Comparison of ENCODE assay signal across 8 mouse cellular contexts in genomic region chr13:37992638-37993371, GRCm38 (mm10). TPM values are rescaled to one million over a fixed set of nuclear protein-coding genes. Genes with fewer than 3 reads are reported as not detected.
A peak's percentile ranks its signal among the peaks of the same experiment; 100 is the strongest.
DNase-seq lines count a peak whose midpoint lies in the region; ATAC-seq and TF ChIP-seq lines count a peak whose summit lies in the region.

No protein-coding gene starts in this region.

- no peak for TF ChIP-seq POLR2A in testis, adult 2 months (IDR thresholded peaks at IDR 0.05; ENCODE audit: control insufficient read depth, low read depth, low read length)
- no peak for TF ChIP-seq POLR2A in thymus, adult 2 months (IDR thresholded peaks at IDR 0.05; ENCODE audit: control insufficient read depth, extremely low read depth, insufficient read depth, low read length, poor library complexity)

- peaks cover 4% of the 10 kb centered on the region; the same call in 1 of the 2 replicates for H3K4me1 ChIP-seq in testis, adult 2 months (ENCODE audit: control insufficient read depth, insufficient read depth, low read length)
- no peaks in the 10 kb centered on the region for H3K4me1 ChIP-seq in intestine, embryonic 15.5 days (replicated peaks)
- peaks cover 14% of the 10 kb centered on the region; the same call in 1 of the 2 replicates for H3K4me1 ChIP-seq in midbrain, embryonic 12.5 days
- peaks cover 3% of the 10 kb centered on the region for H3K4me1 ChIP-seq in thymus, adult 2 months (replicated peaks; ENCODE audit: control insufficient read depth, insufficient read depth, low read length)

- H3K27me3 ChIP-seq in testis, adult 2 months (ENCODE audit: control insufficient read depth, insufficient read depth, low read length) = no peaks in the 10 kb centered on the region
- no peaks in the 10 kb centered on the region for H3K27me3 ChIP-seq in intestine, embryonic 15.5 days (replicated peaks)
- H3K27me3 ChIP-seq in midbrain, embryonic 12.5 days = no peaks in the 10 kb centered on the region
- H3K27me3 ChIP-seq in thymus, adult 2 months (ENCODE audit: control insufficient read depth, insufficient read depth, low read length) = no peaks in the 10 kb centered on the region

- TF ChIP-seq CTCF in testis, adult 2 months (IDR thresholded peaks at IDR 0.05; ENCODE audit: control insufficient read depth, insufficient read depth, insufficient replicate concordance, low read depth, low read length) = no peak
- TF ChIP-seq CTCF in thymus, adult 2 months (IDR thresholded peaks at IDR 0.05; ENCODE audit: borderline replicate concordance, control insufficient read depth, extremely low read depth, insufficient read depth, low read length, poor library complexity) = no peak

- no peak for ATAC-seq in intestine, embryonic 15.5 days
- no peak for ATAC-seq in midbrain, embryonic 12.5 days (ENCODE audit: low FRiP score, low read depth)

- H3K4me2 ChIP-seq in intestine, embryonic 15.5 days (replicated peaks) = peak overlapping the region; percentile 72
- peak overlapping the region; percentile 65 for H3K4me2 ChIP-seq in midbrain, embryonic 12.5 days (replicated peaks)

- peak; percentile 18 to 64 for DNase-seq in adrenal gland, adult (ENCODE audit: inconsistent age in 2 of 2, low spot score in 1 of 2)
- no peak for DNase-seq in adrenal gland, postnatal 25 days
- no peak for DNase-seq in testis, postnatal 14 days (ENCODE audit: low spot score)
- DNase-seq in yolk sac, embryonic 10.5 days (ENCODE audit: low spot score) = no peak
- DNase-seq in thymus, adult 2 months = no peak

- H3K27ac ChIP-seq in testis, adult 2 months (ENCODE audit: control insufficient read depth, insufficient read depth, low read depth, low read length) = no peak overlapping the region
- H3K27ac ChIP-seq in intestine, embryonic 15.5 days = peak overlapping the region; percentile 97; the same call in 1 of the 2 replicates
- no peak overlapping the region for H3K27ac ChIP-seq in midbrain, embryonic 12.5 days (replicated peaks)
- H3K27ac ChIP-seq in thymus, adult 2 months (ENCODE audit: control insufficient read depth, insufficient read depth, low read length) = no peak overlapping the region

- H3K36me3 ChIP-seq in testis, adult 2 months (ENCODE audit: control insufficient read depth, insufficient read depth, low read length) = peaks cover 2% of the 10 kb centered on the region
- H3K36me3 ChIP-seq in intestine, embryonic 15.5 days = 0 out of 2 replicates have a peak, but pooled peaks cover 12% of the 10 kb centered on the region
- H3K36me3 ChIP-seq in midbrain, embryonic 12.5 days = peaks cover 37% of the 10 kb centered on the region
- peaks cover 20% of the 10 kb centered on the region for H3K36me3 ChIP-seq in thymus, adult 2 months (ENCODE audit: control insufficient read depth, insufficient read depth, low read length)

- peak overlapping the region; percentile 88 for H3K4me3 ChIP-seq in testis, adult 2 months (ENCODE audit: control insufficient read depth, low read depth, low read length)
- peak overlapping the region; percentile 100 for H3K4me3 ChIP-seq in intestine, embryonic 15.5 days (replicated peaks)
- H3K4me3 ChIP-seq in midbrain, embryonic 12.5 days = peak overlapping the region; percentile 84
- no peak overlapping the region for H3K4me3 ChIP-seq in thymus, adult 2 months (ENCODE audit: control insufficient read depth, insufficient read depth, low read length)

- WGBS in intestine, embryonic 15.5 days = 11% methylated on average over 10 of the region's 10 CpGs
- WGBS in midbrain, embryonic 12.5 days = 20% methylated on average over 10 of the region's 10 CpGs
- 12% methylated on average over 10 of the region's 10 CpGs for WGBS in thymus, adult 2 months

- H3K9ac ChIP-seq in intestine, embryonic 15.5 days = peak overlapping the region; percentile 99
- peak overlapping the region; percentile 95 for H3K9ac ChIP-seq in midbrain, embryonic 12.5 days (replicated peaks)

- H3K9me3 ChIP-seq in intestine, embryonic 15.5 days = no peaks in the 10 kb centered on the region
- no peaks in the 10 kb centered on the region for H3K9me3 ChIP-seq in midbrain, embryonic 12.5 days

RNA-seq across cellular contexts. Expression of gene Ssr1, which starts 1.2 kb away (rescaled TPM):
- 90.3 and 126 TPM in 2 replicates for total RNA-seq in adrenal gland, postnatal 25 days (2021)
- 13.2 and 17.7 TPM in 2 replicates for polyA plus RNA-seq in testis, adult 2 months (2012; rRNA removed)
- polyA plus RNA-seq in intestine, embryonic 15.5 days (2015; fragmentation: Nextera tagmentation; extraction: Ambion mirVana) = 138 and 145 TPM in 2 replicates
- polyA plus RNA-seq in midbrain, embryonic 12.5 days (2016; fragmentation: Nextera tagmentation; extraction: Ambion mirVana) = 97.9 and 101 TPM in 2 replicates
- 6.6 and 7.2 TPM in 2 replicates for polyA plus RNA-seq in thymus, adult 2 months (2012; rRNA removed)

RNA-seq across cellular contexts. Expression of gene Riok1, which starts 44.0 kb away (rescaled TPM):
- total RNA-seq in adrenal gland, postnatal 25 days (2021) = 38.9 and 43.3 TPM in 2 replicates
- polyA plus RNA-seq in testis, adult 2 months (2012; rRNA removed) = 9.9 and 11.8 TPM in 2 replicates
- polyA plus RNA-seq in intestine, embryonic 15.5 days (2015; fragmentation: Nextera tagmentation; extraction: Ambion mirVana) = 40.1 and 45.9 TPM in 2 replicates
- polyA plus RNA-seq in midbrain, embryonic 12.5 days (2016; fragmentation: Nextera tagmentation; extraction: Ambion mirVana) = 59.3 and 63.2 TPM in 2 replicates
- 42.0 and 42.3 TPM in 2 replicates for polyA plus RNA-seq in thymus, adult 2 months (2012; rRNA removed)

RNA-seq across cellular contexts. Expression of gene Cage1, which starts 44.1 kb away (rescaled TPM):
- total RNA-seq in adrenal gland, postnatal 25 days (2021) = 2.8 and 6.7 TPM in 2 replicates
- 50.2 and 52.9 TPM in 2 replicates for polyA plus RNA-seq in testis, adult 2 months (2012; rRNA removed)
- 0.62 and 0.89 TPM in 2 replicates for polyA plus RNA-seq in intestine, embryonic 15.5 days (2015; fragmentation: Nextera tagmentation; extraction: Ambion mirVana)
- 1.9 and 2.1 TPM in 2 replicates for polyA plus RNA-seq in midbrain, embryonic 12.5 days (2016; fragmentation: Nextera tagmentation; extraction: Ambion mirVana)
- polyA plus RNA-seq in thymus, adult 2 months (2012; rRNA removed) = 0.08 and 0.16 TPM in 2 replicates

Comparison
In these comparisons a context has a peak if more than half of its experiments do, and no peak if none do; other contexts are left out.
1. DNase-seq: peak in adrenal gland, adult (2 of 2); none in adrenal gland, postnatal 25 days (single experiment), testis, postnatal 14 days (single experiment), yolk sac, embryonic 10.5 days (single experiment) and thymus, adult 2 months (single experiment).
2. RNA of gene Cage1, which starts 44.1 kb away (polyA plus RNA-seq): 50.2 to 52.9 TPM in testis, adult 2 months; 1.9 to 2.1 TPM in midbrain, embryonic 12.5 days, 0.62 to 0.89 TPM in intestine, embryonic 15.5 days and 0.08 to 0.16 TPM in thymus, adult 2 months; every median in the first group is over 10 times any median in the second.